In genomic region chr15:82620531-82621202, GRCm38 (mm10) we compare ENCODE assay signal across 29 mouse cellular contexts. TPM values are rescaled to one million over a fixed set of nuclear protein-coding genes. Genes with fewer than 3 reads are reported as not detected.
"Had no signal": no experiment of that assay in that cellular context is flagged by ENCODE, and none has a peak within 500 bp of the region (broad histone marks: within the 10 kb centered on the region; RNA-seq: fewer than 3 reads in every experiment).

Gene Cyp2d34 (minus strand): TSS chr15:82620946.

- H3K9ac ChIP-seq: limb, embryonic 13.5 days; liver, embryonic 13.5 days; neural tube, embryonic 12.5 days; neural tube, embryonic 15.5 days had no signal

- H3K36me3 ChIP-seq: limb, embryonic 13.5 days; liver, embryonic 13.5 days; neural tube, embryonic 12.5 days; neural tube, embryonic 15.5 days had no signal

- H3K27ac ChIP-seq: kidney, postnatal 0 days; layer of hippocampus, adult 2 months; limb, embryonic 13.5 days; liver, embryonic 13.5 days; neural tube, embryonic 12.5 days; neural tube, embryonic 15.5 days had no signal

- H3K27me3 ChIP-seq: limb, embryonic 13.5 days; liver, embryonic 13.5 days; neural tube, embryonic 12.5 days; neural tube, embryonic 15.5 days had no signal

- ATAC-seq: inflammation-experienced regulatory T-cells, adult 6 months had no signal

- H3K4me1 ChIP-seq: limb, embryonic 13.5 days; liver, embryonic 13.5 days; neural tube, embryonic 12.5 days; neural tube, embryonic 15.5 days had no signal

- H3K4me2 ChIP-seq: limb, embryonic 13.5 days; liver, embryonic 13.5 days; midbrain, embryonic 11.5 days; neural tube, embryonic 12.5 days; neural tube, embryonic 15.5 days had no signal

- H3K9me3 ChIP-seq: limb, embryonic 13.5 days; liver, embryonic 13.5 days; neural tube, embryonic 12.5 days; neural tube, embryonic 15.5 days had no signal

- H3K4me3 ChIP-seq: layer of hippocampus, adult 2 months; limb, embryonic 13.5 days; liver, embryonic 13.5 days; neural tube, embryonic 12.5 days; neural tube, embryonic 15.5 days had no signal

- DNase-seq: kidney, adult 2 months; layer of hippocampus, adult 9-11 months; liver; liver, embryonic 13.5 days; lung, adult 2 months; lung, postnatal 14 days; lung, postnatal 4 days; midbrain, embryonic 14.5 days; right cerebral cortex, adult 18-20 months; right cerebral cortex, postnatal 14 days; right cerebral cortex, postnatal 4 days; thymus, adult 18-20 months; thymus, postnatal 36 days had no signal

RNA-seq across cellular contexts. Expression of gene Cyp2d34, which starts in this region (rescaled TPM):
- total RNA-seq: layer of hippocampus, adult 2 months; layer of hippocampus, postnatal 25 days; left cerebral cortex, adult 18-20 months; left cerebral cortex, postnatal 36 days; megakaryocyte progenitor cell, adult 5-6 weeks; megakaryocyte-erythroid progenitor cell, adult 5-6 weeks had no signal
- polyA plus RNA-seq: inflammation-experienced regulatory T-cells, adult 6 months; kidney, embryonic 14.5 days; limb, embryonic 13.5 days; liver, embryonic 13.5 days; liver, embryonic 16.5 days; lung, adult 2 months; lung, embryonic 16.5 days; midbrain, embryonic 11.5 days; midbrain, embryonic 14.5 days; neural tube, embryonic 12.5 days; neural tube, embryonic 15.5 days; stomach, embryonic 14.5 days had no signal
